Mouse (Mus musculus) kidney, adult 2 months (tissue): ENCODE measurements around the gene Cphx2. TPM values are rescaled to one million over a fixed set of nuclear protein-coding genes. Genes with fewer than 3 reads are reported as not detected.
"Not testable (repeated sequence)": the region's sequence is repeated elsewhere in the genome, so short reads cannot be mapped to it uniquely, and the experiment has no call there.

Experiments used
- DNase-seq: peaks from one replicate; pipeline ENCODE4 v3.0.0; 2021
- H3K27ac ChIP-seq: fragments of 200-500 bp; 2 replicates; pipeline ENCODE4 v1.5.1; 2012; ENCODE audit warnings: low read depth, low read length, control low read depth, inconsistent platforms; ENCODE audit not compliant: insufficient read depth
- H3K27me3 ChIP-seq: fragments of 200-500 bp; replicated peaks from 2 replicates; pipeline ENCODE4 v1.6.1; 2012; ENCODE audit warnings: mild to moderate bottlenecking, moderate library complexity, low read length, inconsistent platforms; ENCODE audit not compliant: control insufficient read depth, insufficient read depth
- H3K36me3 ChIP-seq: fragments of 200-500 bp; 2 replicates; pipeline ENCODE4 v1.6.1; 2012; ENCODE audit warnings: mild to moderate bottlenecking, moderate library complexity, low read length, inconsistent platforms; ENCODE audit not compliant: control insufficient read depth, insufficient read depth
- H3K4me1 ChIP-seq: fragments of 200-500 bp; 2 replicates; pipeline ENCODE4 v1.6.1; 2011; ENCODE audit warnings: low read length; ENCODE audit not compliant: control insufficient read depth, insufficient read depth
- H3K4me3 ChIP-seq: fragments of 200-500 bp; 2 replicates; pipeline ENCODE4 v1.5.1; 2011; ENCODE audit warnings: mild to moderate bottlenecking, low read depth, low read length, control low read depth; ENCODE audit not compliant: insufficient read depth
- WGBS: fragments of 180-500 bp; shearing (Covaris S2); methylation state at CpG from one replicate; pipeline ENCODE4 v1.1.7; 2018; 5-methylcytosine and 5-hydroxymethylcytosine counted together
- polyA plus RNA-seq: library from polyadenylated mRNA; depleted of rRNA; stranded (reverse); fragments of >200 nt; gene quantifications from 2 replicates; pipeline ENCODE4 v1.2.3, GENCODE M21; 2012; rRNA removed

Gene Cphx2
- polyA plus RNA-seq, 1 experiment = not detected

DNA sequence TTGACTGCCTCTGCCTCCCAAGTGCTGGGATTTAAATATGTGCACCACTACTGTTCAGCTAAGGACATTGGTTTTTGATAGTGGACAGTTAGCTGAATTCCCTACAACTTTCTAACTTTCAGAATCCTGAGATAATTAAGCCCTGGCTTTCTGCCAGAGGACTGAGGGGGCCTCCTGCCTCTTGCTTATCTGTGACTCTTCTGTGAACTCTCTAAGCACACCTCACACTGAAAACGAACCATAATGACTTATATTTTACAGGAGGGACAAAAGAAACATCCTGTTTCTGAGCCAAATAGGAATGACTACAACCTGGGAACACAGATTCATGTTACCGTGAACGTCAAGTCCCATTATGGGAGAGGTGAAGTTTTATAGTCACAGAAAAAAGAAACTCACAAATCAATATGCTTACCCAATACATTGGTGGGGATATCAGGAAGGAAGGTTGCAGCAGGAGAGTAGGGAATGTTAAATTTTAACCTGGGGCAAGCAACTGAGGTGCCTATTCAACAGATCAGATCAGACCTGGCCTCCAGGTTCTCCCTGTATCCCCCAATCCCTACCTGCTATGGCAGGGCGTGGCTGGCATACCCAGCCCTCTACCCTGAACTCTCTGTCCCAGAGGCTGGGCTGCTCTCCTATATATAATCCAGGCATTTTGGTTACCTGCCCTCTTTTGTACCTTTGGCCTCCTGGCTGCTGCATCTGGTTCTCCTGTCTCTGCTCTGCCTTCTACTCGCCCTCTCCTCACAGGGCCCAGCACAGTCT lies 4.5 kb upstream of the Cphx2 start:
- DNase-seq, H3K4me1 ChIP-seq, H3K4me3 ChIP-seq, H3K36me3 ChIP-seq, H3K27me3 ChIP-seq, H3K27ac ChIP-seq: not testable (repeated sequence)
- WGBS = no CpG with 5 or more reads among the region's 5 CpGs

DNA sequence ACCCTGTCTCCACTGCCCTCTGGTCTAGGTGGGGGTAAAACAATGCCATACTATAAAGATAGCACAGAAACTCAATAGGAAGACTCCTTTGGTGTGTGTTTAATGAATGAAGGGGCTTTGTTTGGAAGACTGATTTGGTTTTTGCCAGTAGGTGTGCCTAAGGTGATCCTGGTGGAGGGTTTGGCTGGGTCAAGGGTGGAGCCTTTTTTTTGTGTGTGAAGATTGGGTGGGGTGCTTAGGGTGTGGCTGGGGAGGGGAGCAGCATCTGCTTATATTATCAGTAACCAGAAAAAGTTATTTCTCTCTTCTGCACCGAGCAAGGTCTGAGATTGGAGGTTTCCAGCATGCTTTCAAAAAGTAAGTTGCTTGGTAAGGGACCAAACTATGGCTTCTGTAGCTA lies 681 bp downstream of the Cphx2 start, which contains the start of gene Cphx3:
Gene Cphx3 (plus strand): TSS at position 301 of the 400 bp plus-strand sequence.
- no CpG with 5 or more reads among the region's 1 CpGs for WGBS

GRCm38 (mm10) chr14:26097622-26098021 lies 16.3 kb downstream of the Cphx2 start:
- not testable (repeated sequence) for H3K27me3 ChIP-seq, H3K36me3 ChIP-seq, H3K27ac ChIP-seq, DNase-seq, H3K4me1 ChIP-seq, H3K4me3 ChIP-seq
- WGBS = no CpG with 5 or more reads among the region's 3 CpGs

More for the DNA sequence above, 681 bp downstream of the Cphx2 start, which contains the start of gene Cphx3:
- H3K27me3 ChIP-seq, H3K36me3 ChIP-seq, H3K4me1 ChIP-seq, H3K27ac ChIP-seq, H3K4me3 ChIP-seq, DNase-seq: not testable (repeated sequence)

GRCm38 (mm10) chr14:26118150-26118549 lies 36.8 kb downstream of the Cphx2 start, which contains the start of gene Duxbl2:
Gene Duxbl2 (plus strand): TSS chr14:26118349.
- H3K4me3 ChIP-seq, DNase-seq, H3K27me3 ChIP-seq, H3K36me3 ChIP-seq, H3K4me1 ChIP-seq, H3K27ac ChIP-seq: not testable (repeated sequence)
- no CpG with 5 or more reads among the region's 7 CpGs for WGBS

GRCm38 (mm10) chr14:26118550-26119000 lies 37.3 kb downstream of the Cphx2 start:
- not testable (repeated sequence) for H3K4me3 ChIP-seq, H3K27me3 ChIP-seq, H3K27ac ChIP-seq, H3K4me1 ChIP-seq, DNase-seq, H3K36me3 ChIP-seq
- whole genome bisulfite sequencing = no CpG with 5 or more reads among the region's 18 CpGs

DNA sequence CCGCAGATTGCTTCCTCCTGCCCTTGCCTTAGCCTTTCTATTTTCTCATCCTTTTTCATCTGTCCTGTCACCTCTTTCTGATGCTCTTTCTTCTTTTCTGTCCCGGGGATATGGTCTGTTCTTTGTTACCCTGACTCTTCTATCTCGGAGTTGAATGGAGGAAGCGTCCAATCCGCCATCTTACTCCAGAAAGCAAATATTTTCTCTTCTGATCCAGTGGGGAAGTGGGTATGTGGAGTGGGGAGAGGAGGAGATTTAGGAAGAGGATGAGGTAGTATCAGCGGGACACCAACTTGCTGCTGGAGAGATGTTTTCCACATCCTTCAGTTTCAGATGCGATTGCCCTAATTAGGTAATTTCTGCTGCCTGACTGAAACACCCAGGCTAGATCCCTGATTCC lies 37.8 kb downstream of the Cphx2 start:
- no CpG with 5 or more reads among the region's 7 CpGs for WGBS
- DNase-seq, H3K4me3 ChIP-seq, H3K4me1 ChIP-seq, H3K27me3 ChIP-seq, H3K36me3 ChIP-seq, H3K27ac ChIP-seq: not testable (repeated sequence)

Other genes starting within 250 kb of the Cphx2 start
- 105 and 116 TPM in 2 replicates for gene Anxa11, start 239.4 kb upstream of the Cphx2 start, polyA plus RNA-seq
- gene Plac9a, start 178.4 kb upstream of the Cphx2 start, polyA plus RNA-seq = 3.2 and 4.6 TPM in 2 replicates
- gene Tmem254a, start 153.8 kb upstream of the Cphx2 start, polyA plus RNA-seq = 17.9 and 25.9 TPM in 2 replicates
- not detected in 2 replicates for gene Cphx1, start 143.2 kb upstream of the Cphx2 start, polyA plus RNA-seq
- not detected in 2 replicates for gene Duxbl1, start 102.9 kb upstream of the Cphx2 start, polyA plus RNA-seq
- 38.4 and 69.3 TPM in 2 replicates for gene Gm9780, start 38.8 kb upstream of the Cphx2 start, polyA plus RNA-seq
- gene Tmem254c, start 14.2 kb upstream of the Cphx2 start, polyA plus RNA-seq = 7.9 and 68.7 TPM in 2 replicates
- 0.33 and 0.50 TPM in 2 replicates for gene Cphx3, start 781 bp downstream of the Cphx2 start, polyA plus RNA-seq
- not detected in 2 replicates for gene Duxbl2, start 36.8 kb downstream of the Cphx2 start, polyA plus RNA-seq
- gene Plac9b, start 101.0 kb downstream of the Cphx2 start, polyA plus RNA-seq = 32.3 and 34.4 TPM in 2 replicates
- gene Tmem254b, start 125.5 kb downstream of the Cphx2 start, polyA plus RNA-seq = 162 and 226 TPM in 2 replicates
- gene Duxbl3, start 176.4 kb downstream of the Cphx2 start, polyA plus RNA-seq = 0.08 TPM in 1 of 2 replicates, not detected in the other